Mouse (Mus musculus): ENCODE measurements at regions not wholly inside any gene's neighbourhood (a gene's known extent, or its start where the extent isn't known, plus 50 kb on each side); places are given as distances from the start of the nearest gene placed in this dataset.
"Not testable (repeated sequence)": the region's sequence is repeated elsewhere in the genome, so short reads cannot be mapped to it uniquely, and the experiment has no call there.

GRCm38 (mm10) chr16:30683986-30684385 is 84.5 kb downstream of the Fam43a start:
- DNase-seq (ENCODE audit: low read depth, low spot score) = no peak

GRCm38 (mm10) chr16:30686536-30686935 is 87.0 kb downstream of the Fam43a start:
- no peak for DNase-seq (ENCODE audit: low read depth, low spot score)

- no peak for DNase-seq (ENCODE audit: low read depth, low spot score)
These were observed 87.7 kb downstream of the Fam43a start for GRCm38 (mm10) chr16:30687225-30687624.

GRCm38 (mm10) chr16:30687682-30688081 is 88.2 kb downstream of the Fam43a start:
- DNase-seq (ENCODE audit: low read depth, low spot score) = no peak

- DNase-seq (ENCODE audit: low read depth, low spot score) = no peak
These were observed 91.0 kb downstream of the Fam43a start for GRCm38 (mm10) chr16:30690531-30690930.

GRCm38 (mm10) chr16:30691964-30692363 is 92.4 kb downstream of the Fam43a start:
- DNase-seq (ENCODE audit: low read depth, low spot score) = no peak

- no peak for DNase-seq (ENCODE audit: low read depth, low spot score)
These were observed 93.1 kb downstream of the Fam43a start for GRCm38 (mm10) chr16:30692541-30693141.

GRCm38 (mm10) chr16:30693206-30693605 is 93.7 kb downstream of the Fam43a start:
- no peak for DNase-seq (ENCODE audit: low read depth, low spot score)

- no peak for DNase-seq (ENCODE audit: low read depth, low spot score)
These were observed 94.5 kb downstream of the Fam43a start for GRCm38 (mm10) chr16:30693839-30694527.

- no peak for DNase-seq (ENCODE audit: low read depth, low spot score)
These were observed 96.2 kb downstream of the Fam43a start for GRCm38 (mm10) chr16:30695691-30696090.

- DNase-seq (ENCODE audit: low read depth, low spot score) = no peak
These were observed 97.7 kb downstream of the Fam43a start for GRCm38 (mm10) chr16:30697209-30697608.

GRCm38 (mm10) chr16:30697806-30698205 is 98.3 kb downstream of the Fam43a start:
- no peak for DNase-seq (ENCODE audit: low read depth, low spot score)

- no peak for DNase-seq (ENCODE audit: low read depth, low spot score)
These were observed 104.3 kb downstream of the Fam43a start for GRCm38 (mm10) chr16:30703831-30704230.

GRCm38 (mm10) chr16:30709501-30709900 is 110.0 kb downstream of the Fam43a start:
- no peak for DNase-seq (ENCODE audit: low read depth, low spot score)

GRCm38 (mm10) chr16:30709975-30710374 is 110.5 kb downstream of the Fam43a start:
- no peak for DNase-seq (ENCODE audit: low read depth, low spot score)

- DNase-seq (ENCODE audit: low read depth, low spot score) = no peak
These were observed 113.0 kb downstream of the Fam43a start for GRCm38 (mm10) chr16:30712570-30712969.

GRCm38 (mm10) chr16:30717577-30717976 is 118.1 kb downstream of the Fam43a start:
- DNase-seq (ENCODE audit: low read depth, low spot score) = not testable (repeated sequence)

- DNase-seq (ENCODE audit: low read depth, low spot score) = no peak
These were observed 121.3 kb downstream of the Fam43a start for GRCm38 (mm10) chr16:30720791-30721190.

- DNase-seq (ENCODE audit: low read depth, low spot score) = no peak
These were observed 121.7 kb downstream of the Fam43a start for GRCm38 (mm10) chr16:30721223-30721622.

GRCm38 (mm10) chr16:30722372-30722771 is 122.8 kb downstream of the Fam43a start:
- no peak for DNase-seq (ENCODE audit: low read depth, low spot score)

GRCm38 (mm10) chr16:30724591-30724990 is 125.1 kb downstream of the Fam43a start:
- DNase-seq (ENCODE audit: low read depth, low spot score) = no peak

- DNase-seq (ENCODE audit: low read depth, low spot score) = no peak
These were observed 133.4 kb downstream of the Fam43a start for GRCm38 (mm10) chr16:30732770-30733415.

- no peak for DNase-seq (ENCODE audit: low read depth, low spot score)
These were observed 134.0 kb downstream of the Fam43a start for GRCm38 (mm10) chr16:30733478-30733877.
